Mouse (Mus musculus) lung, adult 2 months (tissue): ENCODE results near the gene Cd79a.

Experiments used
- CTCF ChIP-seq: fragments of 200-500 bp; IDR thresholded peaks from 2 replicates; pipeline ENCODE4 v1.5.1; 2011; ENCODE audit warnings: mild to moderate bottlenecking, low read length, control low read depth; ENCODE audit not compliant: insufficient read depth
- POLR2A ChIP-seq: fragments of 200-500 bp; IDR thresholded peaks from 2 replicates; pipeline ENCODE4 v1.6.1; 2011; ENCODE audit warnings: low read depth, mild to moderate bottlenecking, control low read depth, low read length, borderline replicate concordance; ENCODE audit errors: extremely low read depth

GRCm38 (mm10) chr7:24904070-24904483, 6.9 kb downstream of the Cd79a start:
- TF ChIP-seq POLR2A (peak; percentile 59; the same call in 1 of the 2 replicates), CTCF (no peak)
